Mouse (Mus musculus) 416B (cell line): ENCODE data around the gene Stk11ip.
A peak's percentile ranks its signal among the peaks of the same experiment; 100 is the strongest.

ENCODE experiments used
- DNase-seq: peaks from one replicate; pipeline ENCODE4 v3.0.0; 2011; ENCODE audit warnings: low read depth

Stk11ip gene

DNA sequence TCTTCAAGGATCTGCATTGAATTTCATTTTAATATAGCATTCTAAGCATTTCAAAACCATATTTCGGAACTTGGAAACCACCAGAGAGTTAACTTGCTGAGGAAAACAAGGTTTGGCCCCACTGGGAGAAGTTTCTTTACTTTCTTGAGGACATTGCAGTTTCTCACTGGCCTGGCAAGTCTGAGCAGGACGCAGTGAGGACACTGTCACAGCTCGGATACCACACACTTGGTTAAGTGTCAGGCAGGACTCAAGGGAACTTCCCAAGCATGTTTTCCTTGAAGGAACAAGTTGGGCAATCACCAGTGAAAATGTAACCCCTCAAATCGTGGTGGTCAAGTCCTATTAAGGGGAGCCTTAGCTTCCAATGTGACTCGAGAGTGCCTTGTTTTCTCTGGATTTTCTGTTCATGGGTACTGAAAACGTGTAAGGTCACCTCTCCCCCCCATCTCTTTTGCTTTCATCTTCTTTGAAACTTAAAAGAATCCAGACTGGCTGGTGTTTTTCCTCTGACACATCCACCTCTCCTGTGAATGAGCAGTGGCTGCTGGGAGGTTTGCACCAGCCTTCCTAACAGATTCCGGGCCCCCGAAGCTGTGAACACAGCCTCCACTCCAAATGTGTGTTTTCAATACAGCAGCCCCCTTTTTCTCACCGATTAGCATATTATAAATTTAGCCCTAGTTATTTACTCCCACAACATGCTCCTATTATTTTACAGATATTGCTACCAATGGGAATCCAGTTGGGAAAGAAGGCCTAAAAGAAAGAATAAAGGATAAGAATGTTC lies 16.9 kb upstream of the Stk11ip start:
- no peak for DNase-seq

DNA sequence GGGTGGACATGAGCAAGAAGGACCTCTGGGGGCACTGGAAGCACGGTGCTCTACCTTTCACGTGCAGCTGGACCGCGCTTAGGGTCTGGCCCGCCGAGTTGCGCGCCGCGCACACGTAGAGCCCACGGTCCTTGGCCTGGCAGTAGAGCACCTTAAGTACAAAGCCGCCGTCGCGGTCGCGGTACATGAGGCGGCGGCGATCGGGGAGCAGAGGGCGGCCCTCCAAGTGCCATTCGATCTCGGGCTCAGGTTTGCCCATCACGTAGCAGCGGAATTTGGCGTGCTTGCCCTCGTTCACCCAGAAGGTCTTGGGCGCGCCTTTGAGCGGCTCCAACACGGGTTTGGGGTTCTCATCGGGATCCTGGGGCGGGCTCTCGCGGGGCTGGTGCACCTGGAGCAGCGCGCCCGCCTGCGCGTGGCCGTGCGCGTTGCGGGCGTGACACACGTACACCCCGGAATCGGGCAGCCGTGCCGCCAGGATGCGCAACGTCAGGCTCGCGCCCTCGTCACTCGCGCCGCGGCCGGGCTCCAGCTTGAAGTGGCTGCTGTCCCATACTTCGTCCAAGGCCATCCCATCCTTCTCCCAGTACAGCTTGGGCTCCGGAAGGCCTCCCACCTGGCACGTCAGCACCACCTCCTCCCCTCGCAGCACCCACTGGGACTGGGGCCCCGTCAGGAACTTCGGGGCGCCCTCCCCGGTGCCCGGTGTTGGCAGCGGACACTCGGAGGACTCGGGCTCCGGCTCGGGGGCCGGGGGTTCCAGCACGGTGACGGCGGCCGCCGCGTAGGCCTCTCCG lies 16.0 kb upstream of the Stk11ip start:
- DNase-seq = no peak

DNA sequence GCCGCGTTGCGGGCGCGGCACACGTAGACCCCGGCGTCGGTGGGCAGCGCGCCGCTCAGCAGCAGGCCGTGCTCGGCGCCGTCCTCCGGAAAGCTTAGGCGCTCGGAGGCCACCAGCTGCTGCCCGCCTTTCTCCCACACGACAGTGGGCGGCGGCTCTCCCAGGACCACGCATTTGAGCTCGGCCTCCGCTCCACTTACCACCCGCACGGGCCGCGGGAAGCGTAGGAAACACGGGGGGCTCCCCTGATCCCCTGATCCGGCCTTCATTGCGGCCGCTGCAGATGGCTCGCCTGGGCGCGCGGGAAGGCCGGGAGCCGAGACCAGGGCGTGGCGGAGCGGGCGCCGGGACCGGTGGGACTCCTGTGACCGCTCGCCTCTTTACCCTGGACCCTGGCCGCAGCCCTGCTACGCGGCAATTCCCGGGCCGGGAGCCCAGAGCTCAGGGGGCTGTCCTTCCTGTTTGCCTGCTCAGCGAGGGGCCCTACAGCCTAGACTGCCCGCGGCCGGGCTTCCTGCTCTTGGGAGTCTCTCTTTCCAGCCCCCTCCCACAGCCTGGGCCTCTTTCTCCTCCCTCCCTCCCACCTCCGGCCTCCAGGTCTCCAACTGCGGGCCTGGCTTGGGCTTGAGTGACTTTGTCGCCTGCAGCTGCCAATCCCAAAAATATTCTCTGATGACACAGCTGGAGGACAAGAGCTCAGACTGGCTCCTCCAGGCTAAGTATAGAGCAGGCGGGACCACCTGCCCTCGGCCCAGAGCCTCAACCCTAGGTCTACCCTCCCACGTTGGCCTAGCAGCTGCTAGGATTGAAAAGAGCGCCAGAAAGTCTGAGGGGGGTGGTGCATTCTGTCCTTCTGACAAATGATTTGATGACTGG lies 15.1 kb upstream of the Stk11ip start, which contains the start of gene Obsl1:
Gene Obsl1 (minus strand): TSS at position 497 of the 876 bp plus-strand sequence.
- DNase-seq = no peak

DNA sequence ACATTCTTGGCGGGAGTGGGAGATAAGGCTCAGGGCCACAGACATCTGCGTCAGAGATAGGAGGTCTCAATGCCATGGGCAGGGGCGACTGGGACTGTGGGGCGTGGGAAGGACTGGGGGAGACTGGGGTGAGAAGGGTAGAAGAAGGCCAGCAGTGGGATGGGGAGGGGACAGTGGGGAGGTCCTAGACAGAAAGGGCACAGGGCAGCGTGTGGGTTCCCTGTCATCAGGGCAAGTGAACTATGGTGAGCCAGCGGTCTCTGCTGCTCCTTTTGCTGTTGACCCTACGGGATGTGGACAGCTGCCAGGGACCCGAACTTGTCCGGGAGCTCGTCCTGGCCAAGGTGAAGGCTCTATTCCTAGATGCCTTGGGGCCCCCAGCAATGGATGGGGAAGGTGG lies 14.3 kb upstream of the Stk11ip start, which contains the start of gene Inha:
Gene Inha (plus strand): TSS at position 72 of the 400 bp plus-strand sequence.
- no peak for DNase-seq

- DNase-seq = no peak
Observed at GRCm38 (mm10) chr1:75509586-75509985, 11.7 kb upstream of the Stk11ip start.

- DNase-seq = no peak
Observed at GRCm38 (mm10) chr1:75510154-75510553, 11.2 kb upstream of the Stk11ip start.

DNA sequence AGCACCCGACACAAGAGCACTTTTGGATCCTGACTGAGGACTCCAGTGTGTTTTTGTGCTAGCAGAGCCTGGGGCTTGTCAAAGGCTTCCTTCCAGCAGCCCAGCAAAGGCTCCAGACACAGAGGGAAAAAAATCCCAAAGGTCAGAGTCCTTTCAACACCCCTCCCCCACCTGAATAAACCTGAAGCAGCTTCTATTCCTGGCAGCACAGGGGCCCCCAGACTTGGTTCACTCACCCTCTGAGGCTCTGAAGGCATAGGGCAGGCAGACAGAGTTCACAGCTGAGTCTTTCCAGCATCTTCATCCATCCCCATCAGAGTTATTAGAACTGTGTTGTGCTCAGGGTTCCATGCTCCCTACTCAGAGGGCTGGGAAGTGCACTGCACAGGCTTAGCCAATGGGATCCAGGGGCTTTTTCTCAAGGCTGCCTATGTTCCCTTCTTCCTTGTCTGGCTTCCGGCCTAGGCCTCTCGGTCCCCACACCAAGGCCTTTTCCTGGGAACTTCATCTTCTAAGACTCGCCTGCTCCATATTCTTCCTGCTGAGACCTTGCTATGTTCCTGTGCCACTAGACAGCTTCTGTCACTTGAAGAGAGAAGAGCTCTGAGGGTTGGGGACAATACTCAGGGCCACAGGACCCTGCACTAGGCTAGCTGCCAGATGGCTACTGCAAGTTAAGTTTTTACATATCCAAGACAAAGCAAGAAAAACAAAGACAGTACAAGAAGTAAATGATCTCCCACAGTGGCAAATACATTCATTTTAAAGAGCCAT lies 9.7 kb upstream of the Stk11ip start:
- no peak for DNase-seq

DNA sequence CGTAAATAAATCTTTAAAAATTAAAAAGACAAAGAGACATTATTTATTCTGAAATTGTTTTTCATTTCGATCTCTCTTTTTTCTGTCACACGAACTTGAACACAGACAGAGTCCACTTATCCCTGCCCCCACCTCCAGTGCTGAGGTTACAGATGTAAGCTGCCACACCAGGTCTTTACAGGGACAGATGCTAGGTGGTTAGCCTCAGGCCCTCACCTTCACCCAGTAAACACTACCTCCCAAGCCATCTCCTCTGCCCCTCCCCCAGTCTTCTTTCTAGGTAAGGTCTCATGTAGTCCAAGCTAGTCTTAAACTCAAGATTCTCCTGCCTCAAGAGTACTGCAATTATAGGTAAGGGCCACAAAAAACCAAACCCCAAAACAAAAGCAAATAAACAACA lies 8.8 kb upstream of the Stk11ip start:
- no peak for DNase-seq

DNA sequence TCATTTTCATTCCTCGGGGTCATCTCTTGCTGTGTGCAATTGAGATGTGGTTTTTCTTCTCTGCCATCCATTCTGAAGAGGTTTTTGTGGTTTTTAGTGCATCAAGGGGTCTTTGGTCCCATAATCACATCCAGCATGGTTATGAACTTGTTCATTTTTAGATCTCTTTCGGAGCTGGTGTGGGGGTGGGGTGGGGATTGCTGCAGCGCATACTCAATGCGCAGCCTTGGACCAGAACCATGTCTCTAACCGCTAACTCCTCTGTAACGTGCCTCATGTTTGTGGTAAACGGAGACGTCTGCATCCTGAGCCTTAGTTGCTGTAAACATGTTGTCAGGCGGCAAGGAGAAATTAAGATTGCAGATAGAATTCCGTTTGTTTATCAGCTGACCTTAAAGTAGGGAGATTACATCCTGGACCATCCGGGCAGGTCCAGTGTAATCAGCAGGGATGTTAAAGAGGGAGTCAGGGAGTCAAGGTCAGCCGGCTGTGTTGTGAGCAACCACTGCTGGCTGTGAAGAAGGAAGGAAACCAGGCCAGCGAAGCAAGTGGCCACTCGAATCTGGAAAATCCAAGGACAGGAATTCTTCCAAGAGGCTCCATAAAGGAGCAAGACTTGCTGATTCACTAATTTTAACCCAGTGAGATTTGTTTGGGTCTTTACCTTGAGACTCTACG lies 4.5 kb upstream of the Stk11ip start:
- DNase-seq = no peak

DNA sequence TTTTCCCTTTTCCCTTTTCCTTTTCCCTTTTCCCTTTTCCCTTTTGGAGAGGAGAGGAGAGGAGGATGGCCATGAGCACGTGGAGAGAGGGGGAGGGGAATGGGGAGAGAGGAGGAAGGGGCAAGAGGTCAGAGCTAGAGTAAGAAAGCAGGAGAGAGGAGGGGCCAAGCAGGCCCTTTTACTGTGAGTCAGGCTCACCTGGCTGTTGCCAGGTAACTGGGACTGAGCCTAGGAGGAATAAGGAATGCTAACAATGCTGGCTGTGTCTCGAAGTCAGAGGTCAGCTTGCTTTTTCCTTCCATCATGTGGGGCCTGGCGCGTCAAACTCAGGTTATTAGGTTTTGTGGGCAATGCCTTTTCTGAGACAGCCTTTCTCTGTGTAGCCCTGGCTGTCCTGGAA lies 3.3 kb upstream of the Stk11ip start:
- DNase-seq = no peak

DNA sequence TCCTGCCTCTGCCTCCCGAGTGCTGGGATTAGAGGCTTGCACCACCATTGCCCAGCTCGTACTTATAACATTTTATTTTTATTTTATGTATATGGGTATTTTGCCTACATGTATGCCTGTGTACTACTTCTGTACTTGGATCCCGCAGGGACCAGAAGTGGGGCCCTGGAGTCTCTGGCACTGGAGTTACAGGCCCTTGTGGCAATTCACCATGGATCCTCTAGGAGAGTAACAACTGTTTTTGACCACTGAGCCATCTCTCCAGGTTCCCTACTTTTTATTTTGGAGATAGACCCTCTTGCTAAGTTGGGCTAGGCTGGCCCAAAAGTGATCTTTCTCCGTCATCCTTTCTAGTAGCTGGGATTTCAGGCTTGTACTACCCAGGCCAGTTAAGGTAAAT lies 2.9 kb upstream of the Stk11ip start:
- DNase-seq = no peak

DNA sequence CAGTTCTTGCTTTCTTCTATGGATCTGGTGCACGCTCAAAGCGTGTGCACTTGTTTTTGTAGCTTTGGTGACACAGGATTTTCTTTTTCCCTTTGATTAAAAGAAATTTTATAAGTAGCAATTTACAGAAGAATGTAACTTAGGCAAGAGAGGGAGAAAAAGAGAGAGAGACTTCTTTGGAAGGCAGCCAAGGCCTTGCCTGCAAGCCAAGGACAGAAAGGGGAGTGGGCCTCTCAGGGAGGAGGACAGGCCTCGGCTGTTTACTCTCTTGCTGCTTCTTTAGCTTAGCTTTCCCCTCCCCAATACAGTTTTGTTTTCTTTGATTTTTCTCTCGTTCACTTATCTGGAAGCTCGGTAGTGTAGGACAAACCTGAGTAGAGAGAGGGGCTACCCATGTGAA lies 1.8 kb upstream of the Stk11ip start:
- no peak for DNase-seq

DNA sequence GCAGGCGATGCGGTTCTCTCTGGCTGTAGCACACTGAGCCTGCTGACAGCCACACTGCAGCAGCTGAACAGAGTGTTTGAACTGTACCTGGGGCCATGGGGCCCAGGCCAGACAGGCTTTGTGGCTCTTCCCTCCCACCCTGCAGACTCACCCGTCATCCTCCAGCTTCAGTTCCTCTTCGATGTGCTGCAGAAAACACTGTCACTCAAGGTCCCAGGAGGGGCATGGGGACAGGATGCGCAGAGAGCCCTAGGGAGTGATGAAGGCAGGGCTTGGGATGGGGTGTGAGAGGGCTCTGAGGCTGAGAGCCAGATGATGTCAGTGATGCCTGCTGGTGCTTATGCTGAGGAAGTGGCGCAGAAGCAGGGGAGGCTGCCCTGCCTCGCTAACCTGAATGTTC lies 3.4 kb downstream of the Stk11ip start:
- no peak for DNase-seq

GRCm38 (mm10) chr1:75530546-75530945 lies 9.2 kb downstream of the Stk11ip start:
- peak; percentile 5 for DNase-seq

- DNase-seq = no peak
Observed at GRCm38 (mm10) chr1:75532280-75533172, 11.2 kb downstream of the Stk11ip start.

DNA sequence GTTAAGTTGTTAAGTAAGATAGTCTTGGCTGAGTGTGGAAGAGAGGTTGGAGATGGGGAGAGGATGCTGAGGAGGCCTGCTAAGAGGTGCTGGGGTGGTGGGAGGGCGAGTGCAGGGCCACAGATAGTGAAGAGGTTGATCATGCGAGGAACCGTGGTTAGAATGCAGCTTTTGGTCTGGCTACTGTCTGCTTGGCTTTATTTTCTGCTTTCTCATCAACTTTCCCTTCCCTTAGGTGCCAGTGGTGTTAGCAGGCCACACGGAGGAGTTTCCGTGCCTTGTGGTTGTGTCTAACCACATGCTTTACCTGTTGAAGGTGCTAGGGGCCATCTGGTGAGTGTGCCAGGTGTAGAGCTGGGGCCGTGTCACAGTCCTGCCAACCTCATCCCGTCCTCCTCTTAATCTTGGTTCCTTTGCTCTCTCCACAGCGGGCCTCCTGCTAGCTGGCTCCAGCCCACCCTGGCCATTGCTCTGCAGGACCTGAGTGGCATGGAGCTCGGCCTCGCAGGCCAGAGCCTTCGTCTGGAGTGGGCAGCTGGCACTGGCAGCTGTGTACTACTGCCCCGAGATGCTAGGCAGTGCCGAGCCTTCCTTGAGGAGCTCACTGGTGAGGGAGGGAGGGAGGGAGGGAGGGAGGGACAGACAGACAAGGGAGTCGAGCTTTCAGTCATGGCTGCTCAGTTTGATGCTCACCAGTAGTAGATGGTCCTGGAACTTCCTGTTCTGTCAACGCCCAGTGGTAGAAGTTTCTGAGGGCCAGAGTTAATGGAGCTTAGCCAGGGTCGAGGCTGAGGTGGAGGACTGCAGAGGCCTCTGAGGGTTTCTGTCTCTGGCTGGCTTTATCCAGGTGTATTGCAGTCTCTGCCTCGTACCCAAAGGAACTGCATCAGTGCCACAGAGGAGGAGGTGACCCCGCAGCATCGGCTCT lies 12.3 kb downstream of the Stk11ip start:
- DNase-seq = no peak

- DNase-seq = no peak
Observed at GRCm38 (mm10) chr1:75537587-75537986, 16.3 kb downstream of the Stk11ip start.

DNA sequence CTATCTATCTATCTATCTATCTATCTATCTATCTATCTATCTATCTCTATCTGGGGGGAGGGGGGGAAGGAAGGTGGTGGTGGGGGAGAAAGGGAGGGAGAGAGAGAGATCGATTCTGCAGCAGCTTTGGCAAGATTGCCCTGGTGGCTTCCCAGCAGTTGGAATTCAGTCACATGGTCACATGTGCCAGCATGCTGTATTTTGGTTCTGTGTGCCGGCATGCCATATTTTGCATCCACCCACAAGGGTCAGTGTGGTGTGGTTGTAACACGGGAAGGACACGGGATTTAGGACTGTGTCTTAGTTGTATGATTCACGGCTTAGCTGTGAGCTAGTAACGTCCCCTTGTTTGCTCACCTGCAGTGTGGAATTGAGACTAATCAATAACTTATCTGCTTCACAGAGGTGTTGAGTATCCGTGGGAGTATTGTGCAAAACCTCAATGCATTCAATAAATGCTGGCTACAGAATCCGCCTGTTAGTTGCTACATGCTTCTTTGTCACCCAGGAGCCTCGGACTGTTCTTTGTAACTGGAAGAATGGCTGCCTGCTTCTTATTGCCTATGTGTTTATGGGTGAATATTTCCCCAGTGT lies 17.4 kb downstream of the Stk11ip start:
- no peak for DNase-seq
